Mouse (Mus musculus) kidney, embryonic 15.5 days (tissue): ENCODE measurements around the gene Gnat2. TPM values are rescaled to one million over a fixed set of nuclear protein-coding genes. Genes with fewer than 3 reads are reported as not detected.
A peak's percentile ranks its signal among the peaks of the same experiment; 100 is the strongest.

Experiments used
- ATAC-seq: fragments of 200-750 bp; cut with Nextera tagmentation; replicated peaks from 2 replicates; pipeline ENCODE4 v1.8.0; 2017; ENCODE audit warnings: moderate TSS enrichment; ENCODE audit not compliant: low FRiP score
- H3K27ac ChIP-seq: fragments of 300-500 bp; sonication (generic); 2 replicates; pipeline ENCODE4 v1.5.1; 2015; ENCODE audit warnings: mild to moderate bottlenecking, inconsistent platforms
- H3K27me3 ChIP-seq: fragments of 300-500 bp; sonication (generic); 2 replicates; pipeline ENCODE4 v1.6.1; 2015; ENCODE audit warnings: inconsistent platforms
- H3K36me3 ChIP-seq: fragments of 300-500 bp; sonication (generic); 2 replicates; pipeline ENCODE4 v1.6.1; 2015; ENCODE audit warnings: inconsistent platforms
- H3K4me1 ChIP-seq: fragments of 300-500 bp; sonication (generic); 2 replicates; pipeline ENCODE4 v1.6.1; 2015; ENCODE audit warnings: inconsistent platforms
- H3K4me2 ChIP-seq: fragments of 300-500 bp; sonication (generic); 2 replicates; pipeline ENCODE4 v1.6.1; 2015; ENCODE audit warnings: moderate library complexity, mild to moderate bottlenecking, inconsistent platforms
- H3K4me3 ChIP-seq: fragments of 300-500 bp; sonication (generic); replicated peaks from 2 replicates; pipeline ENCODE4 v1.5.1; 2015; ENCODE audit warnings: mild to moderate bottlenecking, inconsistent platforms
- H3K9ac ChIP-seq: fragments of 300-500 bp; sonication (generic); 2 replicates; pipeline ENCODE4 v1.6.1; 2015; ENCODE audit warnings: mild to moderate bottlenecking, inconsistent platforms
- H3K9me3 ChIP-seq: fragments of 300-500 bp; sonication (generic); replicated peaks from 2 replicates; pipeline ENCODE4 v1.6.1; 2016; ENCODE audit warnings: inconsistent platforms
- WGBS: fragments of 180-500 bp; shearing (Covaris S2); methylation state at CpG from one replicate; pipeline ENCODE4 v1.1.7; 2015; ENCODE audit warnings: mixed read lengths; 5-methylcytosine and 5-hydroxymethylcytosine counted together
- polyA plus RNA-seq: library from polyadenylated mRNA; unstranded; fragments of >200 nt; fragmentation: Nextera tagmentation; extraction: Ambion mirVana; gene quantifications from 2 replicates; pipeline ENCODE4 v1.2.1, GENCODE M21; 2015

Gnat2 gene
- polyA plus RNA-seq, 1 experiment from 2014 or later: 1.9 TPM

GRCm38 (mm10) chr3:108085721-108086469 lies 6.7 kb upstream of the Gnat2 start:
- Histone ChIP-seq H3K36me3 (peaks cover 3% of the 10 kb centered on the region; the same call in 1 of the 2 replicates), H3K9ac (peak overlapping the region; percentile 55), H3K27me3 (no peaks in the 10 kb centered on the region), H3K9me3 (no peaks in the 10 kb centered on the region), H3K27ac (peak overlapping the region; percentile 97), H3K4me3 (peak overlapping the region; percentile 60), H3K4me2 (peak overlapping the region; percentile 86), H3K4me1 (peaks cover 63% of the 10 kb centered on the region)
- 0% methylated on average over 29 of the region's 31 CpGs for WGBS
- ATAC-seq: peak; percentile 87

DNA sequence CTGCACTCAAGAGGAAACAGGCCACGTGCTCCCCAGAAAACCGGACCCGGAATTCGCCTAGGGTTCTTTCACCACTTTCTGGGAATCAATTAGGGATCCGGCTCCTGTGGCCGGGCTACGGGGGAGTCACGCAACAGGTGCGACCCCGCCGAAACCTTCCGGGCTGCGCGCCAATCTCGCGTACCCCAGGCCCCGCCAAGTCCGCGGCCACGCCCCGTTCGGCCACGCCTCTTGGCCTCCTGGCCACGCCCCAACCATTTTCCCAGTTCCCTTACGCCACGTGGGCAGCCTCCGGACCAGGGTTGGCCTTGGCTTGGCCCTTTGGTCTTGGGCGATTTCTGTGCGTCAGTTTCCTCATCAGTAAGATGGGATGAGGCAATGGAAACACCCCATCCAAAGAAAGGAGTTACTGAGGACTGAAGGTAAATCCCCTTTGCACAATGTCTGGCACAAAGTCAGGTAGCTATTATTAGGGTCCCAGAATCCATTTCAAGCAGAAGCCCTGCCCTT lies 6.1 kb upstream of the Gnat2 start, which contains the start of gene Ampd2:
Gene Ampd2, minus strand, starts transcription at position 182 of the 510 bp plus-strand sequence.
- Histone ChIP-seq H3K27ac (peak within 1 kb of the TSS; percentile 97), H3K9ac (peak within 1 kb of the TSS; percentile 55), H3K4me3 (peak within 1 kb of the TSS; percentile 60), H3K4me1 (peaks cover 58% of the 10 kb centered on the region), H3K4me2 (peak within 1 kb of the TSS; percentile 86), H3K36me3 (peaks cover 3% of the 10 kb centered on the region; the same call in 1 of the 2 replicates), H3K27me3 (no peaks in the 10 kb centered on the region), H3K9me3 (no peaks in the 10 kb centered on the region)
- WGBS: under 1% methylated on average over 29 of the region's 29 CpGs
- peak; percentile 50 for ATAC-seq

DNA sequence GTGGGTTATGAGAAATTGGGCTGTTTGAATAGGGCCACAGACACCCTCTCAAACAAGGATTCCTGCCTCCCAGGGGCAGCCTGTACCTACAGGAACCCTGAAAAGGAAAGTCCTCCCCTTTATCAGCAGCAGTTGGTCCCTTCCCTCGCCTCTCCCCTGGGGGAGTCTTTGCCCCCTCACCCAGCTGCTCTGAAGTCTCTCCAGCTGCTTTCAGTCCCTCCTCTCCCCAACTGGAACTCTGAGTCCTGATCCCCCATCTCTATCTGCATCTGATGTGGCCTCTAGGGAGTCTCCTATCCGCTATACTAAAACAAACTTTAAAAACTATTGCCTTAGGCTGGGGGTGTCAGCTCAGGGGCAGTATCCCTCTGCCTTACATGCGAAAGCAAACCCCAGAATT lies 5.3 kb upstream of the Gnat2 start:
- ATAC-seq: no peak
- Histone ChIP-seq H3K9ac (no peak overlapping the region), H3K4me1 (peaks cover 50% of the 10 kb centered on the region), H3K36me3 (peaks cover 3% of the 10 kb centered on the region; the same call in 1 of the 2 replicates), H3K4me3 (0 out of 2 replicates have a peak overlapping the region, but pooled peaks have one; percentile 60), H3K4me2 (peak overlapping the region; percentile 86; the same call in 1 of the 2 replicates), H3K27me3 (no peaks in the 10 kb centered on the region), H3K27ac (peak overlapping the region; percentile 97; the same call in 1 of the 2 replicates), H3K9me3 (no peaks in the 10 kb centered on the region)
- 80% methylated on average over 3 of the region's 3 CpGs for WGBS

- no peaks in the 10 kb centered on the region for H3K9me3 ChIP-seq
- no peak overlapping the region for H3K4me2 ChIP-seq
- H3K36me3 ChIP-seq: peaks cover under 1% of the 10 kb centered on the region; the same call in 1 of the 2 replicates
- no peak overlapping the region for H3K9ac ChIP-seq
- H3K27ac ChIP-seq: peak overlapping the region; percentile 45
- no peaks in the 10 kb centered on the region for H3K27me3 ChIP-seq
- H3K4me1 ChIP-seq: peaks cover 34% of the 10 kb centered on the region
- 44% methylated on average over 5 of the region's 5 CpGs for WGBS
- ATAC-seq: no peak
- no peak overlapping the region for H3K4me3 ChIP-seq
These were observed 3.7 kb upstream of the Gnat2 start for GRCm38 (mm10) chr3:108088842-108089380.

DNA sequence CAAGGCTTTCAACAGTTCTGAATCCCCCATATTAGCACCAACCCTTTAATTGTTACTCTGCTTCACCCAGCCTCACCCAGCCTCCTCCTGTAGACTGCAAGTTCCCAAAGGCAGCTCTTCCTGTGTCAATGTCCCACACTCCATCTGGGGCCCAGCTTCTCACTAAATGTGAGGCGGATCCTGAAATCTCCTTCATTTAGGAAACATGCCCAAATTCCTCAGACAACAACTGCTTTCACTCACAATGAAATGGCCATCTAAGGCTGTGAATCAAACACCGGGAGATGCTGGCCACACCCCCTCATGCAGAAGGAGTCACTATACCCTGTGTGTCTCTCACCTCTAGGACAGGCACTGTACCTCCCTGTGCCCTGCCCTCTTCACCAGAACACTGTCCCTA lies 2.7 kb upstream of the Gnat2 start:
- WGBS: 48% methylated on average over 2 of the region's 2 CpGs
- ATAC-seq: no peak
- H3K9me3 ChIP-seq: no peaks in the 10 kb centered on the region
- H3K4me3 ChIP-seq: no peak overlapping the region
- 0 out of 2 replicates have a peak overlapping the region, but pooled peaks have one; percentile 45 for H3K27ac ChIP-seq
- H3K4me2 ChIP-seq: no peak overlapping the region
- no peaks in the 10 kb centered on the region for H3K36me3 ChIP-seq
- no peaks in the 10 kb centered on the region for H3K27me3 ChIP-seq
- H3K9ac ChIP-seq: no peak overlapping the region
- peaks cover 24% of the 10 kb centered on the region for H3K4me1 ChIP-seq

- WGBS: 82% methylated on average over 2 of the region's 2 CpGs
- Histone ChIP-seq H3K4me1 (peaks cover 22% of the 10 kb centered on the region), H3K27ac (no peak overlapping the region), H3K4me3 (no peak overlapping the region), H3K9ac (no peak overlapping the region), H3K9me3 (no peaks in the 10 kb centered on the region), H3K27me3 (no peaks in the 10 kb centered on the region), H3K4me2 (no peak overlapping the region), H3K36me3 (no peaks in the 10 kb centered on the region)
- no peak for ATAC-seq
These were observed 2.0 kb upstream of the Gnat2 start for GRCm38 (mm10) chr3:108090561-108090960.

GRCm38 (mm10) chr3:108092030-108092429 lies 559 bp upstream of the Gnat2 start:
- H3K9ac ChIP-seq: no peak overlapping the region
- peaks cover 16% of the 10 kb centered on the region for H3K4me1 ChIP-seq
- no peak for ATAC-seq
- no peaks in the 10 kb centered on the region for H3K9me3 ChIP-seq
- no peak overlapping the region for H3K4me2 ChIP-seq
- 72% methylated on average over 6 of the region's 6 CpGs for WGBS
- H3K27ac ChIP-seq: no peak overlapping the region
- H3K36me3 ChIP-seq: no peaks in the 10 kb centered on the region
- no peak overlapping the region for H3K4me3 ChIP-seq
- H3K27me3 ChIP-seq: no peaks in the 10 kb centered on the region

DNA sequence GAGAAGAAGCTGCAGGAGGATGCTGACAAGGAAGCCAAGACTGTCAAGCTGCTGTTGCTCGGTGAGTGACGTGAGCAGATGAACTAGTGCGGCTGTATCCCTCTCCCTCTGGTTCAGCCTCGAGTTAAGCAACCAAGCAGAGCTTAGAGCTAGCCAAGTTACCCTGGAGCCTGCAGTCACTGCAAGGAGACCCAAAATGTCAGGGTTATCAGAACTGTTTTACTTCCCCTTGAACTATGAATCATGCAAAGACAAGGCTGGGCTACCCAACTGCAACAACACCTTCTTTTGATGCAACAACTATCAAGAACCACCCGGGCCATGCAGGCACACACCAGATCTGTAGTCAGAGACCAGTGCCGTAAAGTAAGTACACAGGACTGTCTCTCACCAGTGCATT lies 717 bp downstream of the Gnat2 start:
- H3K4me3 ChIP-seq: no peak overlapping the region
- WGBS: 62% methylated on average over 6 of the region's 6 CpGs
- no peak for ATAC-seq

DNA sequence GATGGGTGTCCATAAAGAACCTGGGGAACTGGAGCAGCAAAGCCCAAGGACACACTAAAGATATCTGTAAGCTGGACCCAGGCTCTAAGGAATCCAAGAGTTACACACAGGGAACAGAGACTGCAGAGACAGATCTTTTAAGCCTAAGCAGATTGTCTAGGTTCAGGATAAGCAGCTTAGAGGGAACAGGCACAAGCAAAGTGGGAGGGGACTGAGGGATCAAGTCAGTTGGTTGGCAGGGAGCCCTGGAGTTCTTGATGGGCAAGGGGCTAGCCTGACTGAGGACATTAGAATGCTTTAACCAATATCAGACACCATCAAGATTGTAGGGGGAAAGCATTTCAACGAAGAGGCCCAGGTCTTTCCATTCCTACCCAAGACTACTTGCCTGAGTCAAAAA lies 1.6 kb downstream of the Gnat2 start:
- Histone ChIP-seq H3K4me1 (peaks cover 4% of the 10 kb centered on the region; the same call in 1 of the 2 replicates), H3K36me3 (no peaks in the 10 kb centered on the region)
- WGBS: 71% methylated on average over 1 of the region's 1 CpGs

More for the DNA sequence above, 717 bp downstream of the Gnat2 start:
- Histone ChIP-seq H3K9ac (no peak overlapping the region), H3K9me3 (no peaks in the 10 kb centered on the region), H3K27ac (no peak overlapping the region), H3K4me1 (peaks cover 11% of the 10 kb centered on the region), H3K27me3 (no peaks in the 10 kb centered on the region), H3K4me2 (no peak overlapping the region), H3K36me3 (no peaks in the 10 kb centered on the region)

GRCm38 (mm10) chr3:108094976-108095760 lies 2.6 kb downstream of the Gnat2 start:
- no peak overlapping the region for H3K4me3 ChIP-seq
- ATAC-seq: no peak
- no peaks in the 10 kb centered on the region for H3K9me3 ChIP-seq
- no peaks in the 10 kb centered on the region for H3K36me3 ChIP-seq
- H3K27me3 ChIP-seq: no peaks in the 10 kb centered on the region
- no peak overlapping the region for H3K27ac ChIP-seq
- no peak overlapping the region for H3K9ac ChIP-seq
- WGBS: 91% methylated on average over 12 of the region's 12 CpGs
- no peaks in the 10 kb centered on the region for H3K4me1 ChIP-seq
- no peak overlapping the region for H3K4me2 ChIP-seq

More for the DNA sequence above, 1.6 kb downstream of the Gnat2 start:
- H3K9ac ChIP-seq: no peak overlapping the region
- H3K4me2 ChIP-seq: no peak overlapping the region
- H3K27ac ChIP-seq: no peak overlapping the region
- no peak overlapping the region for H3K4me3 ChIP-seq
- no peaks in the 10 kb centered on the region for H3K27me3 ChIP-seq
- ATAC-seq: no peak
- no peaks in the 10 kb centered on the region for H3K9me3 ChIP-seq

DNA sequence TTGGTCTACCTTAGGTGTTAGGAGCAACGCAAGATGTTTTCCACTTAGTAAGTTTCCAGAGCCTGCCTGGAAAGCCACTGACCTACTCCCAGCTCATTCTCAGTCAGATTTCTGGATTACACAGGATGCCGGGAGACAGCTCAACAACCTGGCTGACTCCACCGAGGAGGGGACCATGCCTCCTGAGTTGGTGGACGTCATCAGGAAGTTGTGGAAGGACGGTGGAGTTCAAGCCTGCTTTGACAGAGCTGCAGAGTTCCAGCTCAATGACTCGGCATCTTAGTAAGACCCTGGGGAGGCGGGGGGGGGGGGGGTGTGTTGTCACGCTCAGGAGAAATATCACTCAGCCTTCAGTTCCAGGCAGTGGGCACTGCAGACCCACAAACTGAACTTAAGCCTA lies 3.6 kb downstream of the Gnat2 start:
- Histone ChIP-seq H3K9ac (no peak overlapping the region), H3K27ac (no peak overlapping the region), H3K4me2 (no peak overlapping the region), H3K9me3 (no peaks in the 10 kb centered on the region), H3K27me3 (no peaks in the 10 kb centered on the region), H3K36me3 (no peaks in the 10 kb centered on the region), H3K4me3 (no peak overlapping the region), H3K4me1 (no peaks in the 10 kb centered on the region)
- peak; percentile 66; the same call in 1 of the 2 replicates for ATAC-seq
- WGBS: 38% methylated on average over 8 of the region's 8 CpGs
